Mouse (Mus musculus) C2C12 (cell line): ENCODE measurements around the gene Capg.

Experiments used
- CEBPB ChIP-seq: IDR thresholded peaks from one replicate; pipeline ENCODE4 v1.6.1; 2011; ENCODE audit warnings: low read depth, mild to moderate bottlenecking, control low read depth, moderate library complexity
- CTCF ChIP-seq: IDR thresholded peaks from one replicate; pipeline ENCODE4 v1.5.1; 2011; ENCODE audit not compliant: control insufficient read depth, insufficient read depth, insufficient read length
- MAX ChIP-seq: IDR thresholded peaks from one replicate; pipeline ENCODE4 v1.6.1; 2011; ENCODE audit warnings: mild to moderate bottlenecking, control low read depth
- USF1 ChIP-seq: IDR thresholded peaks from one replicate; pipeline ENCODE4 v1.6.1; 2011; ENCODE audit warnings: low read depth, mild to moderate bottlenecking, control low read depth, moderate library complexity

GRCm38 (mm10) chr6:72538562-72539031 lies 5.6 kb upstream of the Capg start:
- TF ChIP-seq MAX (no peak), CTCF (no peak), USF1 (no peak), CEBPB (no peak)
